Mouse (Mus musculus) embryonic facial prominence, embryonic 13.5 days (tissue): ENCODE data around the gene Ttyh3. TPM values are rescaled to one million over a fixed set of nuclear protein-coding genes. Genes with fewer than 3 reads are reported as not detected.

ENCODE experiments used
- ATAC-seq: fragments of 200-750 bp; cut with Nextera tagmentation; 2 replicates; pipeline ENCODE4 v1.8.0; 2017; ENCODE audit warnings: low read depth; ENCODE audit not compliant: insufficient number of reproducible peaks, insufficient read depth, low FRiP score, low TSS enrichment
- H3K27ac ChIP-seq: fragments of 300-500 bp; sonication (generic); 2 replicates; pipeline ENCODE4 v1.5.1; 2015; ENCODE audit warnings: moderate library complexity, mild to moderate bottlenecking, inconsistent platforms
- H3K27me3 ChIP-seq: fragments of 300-500 bp; sonication (generic); 2 replicates; pipeline ENCODE4 v1.6.1; 2015; ENCODE audit warnings: mild to moderate bottlenecking, inconsistent platforms
- H3K36me3 ChIP-seq: fragments of 300-500 bp; sonication (generic); 2 replicates; pipeline ENCODE4 v1.6.1; 2015; ENCODE audit warnings: mild to moderate bottlenecking, inconsistent platforms
- H3K4me1 ChIP-seq: fragments of 300-500 bp; sonication (generic); 2 replicates; pipeline ENCODE4 v1.6.1; 2015; ENCODE audit warnings: inconsistent platforms
- H3K4me2 ChIP-seq: fragments of 300-500 bp; sonication (generic); 2 replicates; pipeline ENCODE4 v1.6.1; 2015; ENCODE audit warnings: moderate library complexity, mild to moderate bottlenecking, inconsistent platforms
- H3K4me3 ChIP-seq: fragments of 300-500 bp; sonication (generic); 2 replicates; pipeline ENCODE4 v1.5.1; 2015; ENCODE audit warnings: mild to moderate bottlenecking, inconsistent platforms
- H3K9ac ChIP-seq: fragments of 300-500 bp; sonication (generic); 2 replicates; pipeline ENCODE4 v1.6.1; 2015; ENCODE audit warnings: mild to moderate bottlenecking, inconsistent platforms
- H3K9me3 ChIP-seq: fragments of 300-500 bp; sonication (generic); 2 replicates; pipeline ENCODE4 v1.6.1; 2016; ENCODE audit warnings: inconsistent platforms
- WGBS: fragments of 180-500 bp; shearing (Covaris S2); methylation state at CpG from one replicate; pipeline ENCODE4 v1.1.7; 2015; ENCODE audit warnings: mixed read lengths; 5-methylcytosine and 5-hydroxymethylcytosine counted together
- polyA plus RNA-seq: library from polyadenylated mRNA; unstranded; fragments of >200 nt; fragmentation: Nextera tagmentation; extraction: Ambion mirVana; gene quantifications from 2 replicates; pipeline ENCODE4 v1.2.1, GENCODE M21; 2015

Gene Ttyh3
- polyA plus RNA-seq, 1 experiment from 2014 or later, result 47.6 TPM

GRCm38 (mm10) chr5:140672115-140672514 is 23.3 kb upstream of the Ttyh3 start:
- H3K36me3 ChIP-seq, result peaks cover 85% of the 10 kb centered on the region
- H3K9me3 ChIP-seq, result peaks cover 7% of the 10 kb centered on the region; the same call in 1 of the 2 replicates
- no peaks in the 10 kb centered on the region for H3K4me1 ChIP-seq
- ATAC-seq, result no peak
- H3K9ac ChIP-seq, result no peak overlapping the region
- 86% methylated on average over 6 of the region's 6 CpGs for WGBS
- no peak overlapping the region for H3K4me3 ChIP-seq
- no peak overlapping the region for H3K4me2 ChIP-seq
- H3K27ac ChIP-seq, result no peak overlapping the region
- H3K27me3 ChIP-seq, result no peaks in the 10 kb centered on the region

GRCm38 (mm10) chr5:140663621-140664180 is 14.9 kb upstream of the Ttyh3 start:
- 0 out of 2 replicates have a peak, but pooled peaks have one; percentile 44 for ATAC-seq
- H3K27ac ChIP-seq, result no peak overlapping the region
- H3K4me2 ChIP-seq, result no peak overlapping the region

GRCm38 (mm10) chr5:140662741-140663592 is 14.1 kb upstream of the Ttyh3 start:
- H3K9ac ChIP-seq, result peak overlapping the region; percentile 40; the same call in 1 of the 2 replicates
- no peak overlapping the region for H3K27ac ChIP-seq
- H3K4me3 ChIP-seq, result no peak overlapping the region
- H3K4me1 ChIP-seq, result peaks cover 38% of the 10 kb centered on the region
- 62% methylated on average over 17 of the region's 17 CpGs for WGBS
- peaks cover 24% of the 10 kb centered on the region for H3K36me3 ChIP-seq
- no peaks in the 10 kb centered on the region for H3K9me3 ChIP-seq
- ATAC-seq, result no peak
- no peak overlapping the region for H3K4me2 ChIP-seq
- H3K27me3 ChIP-seq, result no peaks in the 10 kb centered on the region

More at GRCm38 (mm10) chr5:140663621-140664180, 14.9 kb upstream of the Ttyh3 start:
- Histone ChIP-seq H3K9me3 (peaks cover 2% of the 10 kb centered on the region; the same call in 1 of the 2 replicates), H3K9ac (no peak overlapping the region), H3K4me1 (peaks cover 38% of the 10 kb centered on the region), H3K4me3 (no peak overlapping the region), H3K36me3 (peaks cover 31% of the 10 kb centered on the region), H3K27me3 (no peaks in the 10 kb centered on the region)
- 44% methylated on average over 7 of the region's 7 CpGs for WGBS

- no peaks in the 10 kb centered on the region for H3K27me3 ChIP-seq
- H3K9ac ChIP-seq, result peak overlapping the region; percentile 40; the same call in 1 of the 2 replicates
- peaks cover 20% of the 10 kb centered on the region; the same call in 1 of the 2 replicates for H3K36me3 ChIP-seq
- WGBS, result 53% methylated on average over 12 of the region's 12 CpGs
- H3K27ac ChIP-seq, result no peak overlapping the region
- peaks cover 40% of the 10 kb centered on the region for H3K4me1 ChIP-seq
- H3K9me3 ChIP-seq, result no peaks in the 10 kb centered on the region
- H3K4me3 ChIP-seq, result no peak overlapping the region
- ATAC-seq, result no peak
- H3K4me2 ChIP-seq, result no peak overlapping the region
Measured at GRCm38 (mm10) chr5:140661875-140662643, 13.2 kb upstream of the Ttyh3 start.

- no peak overlapping the region for H3K9ac ChIP-seq
- peaks cover 40% of the 10 kb centered on the region for H3K4me1 ChIP-seq
- no peak overlapping the region for H3K27ac ChIP-seq
- H3K4me2 ChIP-seq, result no peak overlapping the region
- H3K27me3 ChIP-seq, result no peaks in the 10 kb centered on the region
- H3K36me3 ChIP-seq, result peaks cover 18% of the 10 kb centered on the region; the same call in 1 of the 2 replicates
- no peaks in the 10 kb centered on the region for H3K9me3 ChIP-seq
- no peak overlapping the region for H3K4me3 ChIP-seq
- ATAC-seq, result no peak
- 66% methylated on average over 8 of the region's 8 CpGs for WGBS
Measured at GRCm38 (mm10) chr5:140661427-140661826, 12.6 kb upstream of the Ttyh3 start.

- H3K27ac ChIP-seq, result no peak overlapping the region
- H3K4me3 ChIP-seq, result no peak overlapping the region
- H3K4me1 ChIP-seq, result peaks cover 40% of the 10 kb centered on the region
- peaks cover 11% of the 10 kb centered on the region; the same call in 1 of the 2 replicates for H3K36me3 ChIP-seq
- no peak for ATAC-seq
- no peak overlapping the region for H3K4me2 ChIP-seq
- no peaks in the 10 kb centered on the region for H3K9me3 ChIP-seq
- no peaks in the 10 kb centered on the region for H3K27me3 ChIP-seq
- H3K9ac ChIP-seq, result no peak overlapping the region
- 89% methylated on average over 1 of the region's 1 CpGs for WGBS
Measured at GRCm38 (mm10) chr5:140660398-140660797, 11.6 kb upstream of the Ttyh3 start.

GRCm38 (mm10) chr5:140659607-140660272 is 10.9 kb upstream of the Ttyh3 start:
- Histone ChIP-seq H3K27me3 (no peaks in the 10 kb centered on the region), H3K27ac (no peak overlapping the region), H3K4me1 (peaks cover 40% of the 10 kb centered on the region), H3K36me3 (peaks cover 5% of the 10 kb centered on the region; the same call in 1 of the 2 replicates), H3K4me3 (no peak overlapping the region), H3K4me2 (peak overlapping the region; percentile 21), H3K9ac (0 out of 2 replicates have a peak overlapping the region, but pooled peaks have one; percentile 37), H3K9me3 (no peaks in the 10 kb centered on the region)
- WGBS, result 28% methylated on average over 16 of the region's 16 CpGs
- ATAC-seq, result no peak

GRCm38 (mm10) chr5:140654096-140654845 is 5.4 kb upstream of the Ttyh3 start:
- no peaks in the 10 kb centered on the region for H3K27me3 ChIP-seq
- no peak overlapping the region for H3K4me2 ChIP-seq
- no peak overlapping the region for H3K9ac ChIP-seq
- no peaks in the 10 kb centered on the region for H3K36me3 ChIP-seq
- no peaks in the 10 kb centered on the region for H3K9me3 ChIP-seq
- no peak for ATAC-seq
- H3K27ac ChIP-seq, result no peak overlapping the region
- no peak overlapping the region for H3K4me3 ChIP-seq
- 82% methylated on average over 15 of the region's 15 CpGs for WGBS
- peaks cover 18% of the 10 kb centered on the region for H3K4me1 ChIP-seq

- Histone ChIP-seq H3K36me3 (no peaks in the 10 kb centered on the region), H3K27me3 (no peaks in the 10 kb centered on the region), H3K27ac (no peak overlapping the region), H3K4me2 (no peak overlapping the region), H3K4me1 (peaks cover 20% of the 10 kb centered on the region), H3K9ac (peak overlapping the region; percentile 40; the same call in 1 of the 2 replicates), H3K9me3 (no peaks in the 10 kb centered on the region), H3K4me3 (no peak overlapping the region)
- ATAC-seq, result no peak
- 66% methylated on average over 7 of the region's 7 CpGs for WGBS
Measured at GRCm38 (mm10) chr5:140652587-140652986, 3.8 kb upstream of the Ttyh3 start.

- Histone ChIP-seq H3K9me3 (no peaks in the 10 kb centered on the region), H3K27me3 (no peaks in the 10 kb centered on the region), H3K4me1 (peaks cover 33% of the 10 kb centered on the region), H3K4me3 (no peak overlapping the region), H3K9ac (no peak overlapping the region), H3K4me2 (no peak overlapping the region), H3K27ac (no peak overlapping the region), H3K36me3 (peaks cover 3% of the 10 kb centered on the region; the same call in 1 of the 2 replicates)
- no peak for ATAC-seq
- 83% methylated on average over 11 of the region's 11 CpGs for WGBS
Measured at GRCm38 (mm10) chr5:140651231-140651630, 2.4 kb upstream of the Ttyh3 start.
